Mouse (Mus musculus) ES-Bruce4 (cell line): ENCODE measurements around the gene Abcd3.

Source experiments
- EP300 ChIP-seq: IDR thresholded peaks from 2 replicates; pipeline ENCODE4 v1.6.1; 2011; ENCODE audit warnings: low read depth, low read length; ENCODE audit not compliant: insufficient read depth
- POLR2A ChIP-seq: IDR thresholded peaks from one replicate; pipeline ENCODE4 v1.8.1; 2011; ENCODE audit warnings: low read length; ENCODE audit not compliant: insufficient read depth

DNA sequence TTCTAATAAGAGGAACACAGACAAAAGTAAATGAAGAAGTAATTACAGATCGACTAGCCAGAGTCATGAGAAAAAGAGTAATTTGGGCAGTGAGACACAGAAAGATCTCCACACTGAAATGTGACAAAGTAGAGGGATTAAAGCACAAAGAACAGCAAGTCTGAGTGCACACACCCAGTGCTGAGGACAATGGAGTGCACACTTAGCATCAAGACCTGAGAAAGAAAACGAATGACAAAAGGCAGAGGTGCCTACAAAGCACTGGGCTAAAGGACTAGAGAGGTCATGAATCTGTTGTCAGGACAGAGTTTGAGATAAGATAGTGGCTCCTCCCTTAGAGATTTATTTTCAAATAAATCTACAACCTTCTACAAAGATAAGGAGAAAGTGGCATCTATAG lies 20.9 kb downstream of the Abcd3 start:
- TF ChIP-seq POLR2A, result no peak
- TF ChIP-seq EP300, result no peak
